Mouse (Mus musculus) left cerebral cortex, adult 2 months (tissue): ENCODE data around the gene Ptar1. TPM values are rescaled to one million over a fixed set of nuclear protein-coding genes. Genes with fewer than 3 reads are reported as not detected.

ENCODE experiments used
- DNase-seq, 2 experiments: peaks; one replicate each; pipeline ENCODE4 v3.0.0; 2021 to 2022; ENCODE audit warnings: low spot score in 2 of 2, mixed read lengths in 1 of 2; ENCODE audit errors: extremely low spot score in 1 of 2
- H3K27ac ChIP-seq: fragments of 200-600 bp; 2 replicates; pipeline ENCODE4 v1.8.1; 2022
- H3K4me3 ChIP-seq: fragments of 200-600 bp; 2 replicates; pipeline ENCODE4 v1.8.1; 2022
- CTCF ChIP-seq: fragments of 200-600 bp; IDR thresholded peaks from 2 replicates; pipeline ENCODE4 v1.8.1; 2022; ENCODE audit warnings: antibody characterized with exemption, mild to moderate bottlenecking, moderate library complexity
- intact Hi-C: fragments of 180-260 bp; cut with DNase I; formaldehyde crosslinking; loops from one replicate; pipeline ENCODE4 v1.15.1; 2025
- total RNA-seq, 2 experiments: library from RNA; stranded (reverse); gene quantifications; 2 replicates each; pipeline ENCODE4 v1.2.3; 2021

The Ptar1 gene
- total RNA-seq, 2 experiments from 2014 or later: 37.0 to 40.9 TPM

DNA sequence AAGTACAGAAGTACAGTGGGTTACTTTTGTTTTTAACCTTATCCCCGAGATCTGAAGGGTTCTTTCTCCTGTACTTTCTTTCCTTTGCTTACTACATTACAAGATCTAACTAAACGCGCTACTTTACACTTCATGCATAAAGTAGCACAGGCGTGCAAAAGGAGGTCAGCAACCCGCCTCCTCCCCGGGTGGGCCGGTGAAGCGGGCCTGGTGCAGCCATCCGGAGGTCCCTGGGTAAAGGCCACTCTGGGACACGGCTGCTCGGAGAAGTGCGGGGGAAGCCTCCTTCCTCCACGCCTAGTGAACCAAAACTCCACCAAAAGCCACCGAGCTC lies 300 bp upstream of the Ptar1 start:
- Histone ChIP-seq H3K27ac (peak overlapping the region; percentile 96), H3K4me3 (peak overlapping the region; percentile 91)
- intact Hi-C loops: loop anchor here (1.0 to 2.0 kb wide), 2 partner anchors 71 to 110 kb away; partner anchors contain the start of gene Apba1
- no peak for TF ChIP-seq CTCF
- no peak for DNase-seq

DNA sequence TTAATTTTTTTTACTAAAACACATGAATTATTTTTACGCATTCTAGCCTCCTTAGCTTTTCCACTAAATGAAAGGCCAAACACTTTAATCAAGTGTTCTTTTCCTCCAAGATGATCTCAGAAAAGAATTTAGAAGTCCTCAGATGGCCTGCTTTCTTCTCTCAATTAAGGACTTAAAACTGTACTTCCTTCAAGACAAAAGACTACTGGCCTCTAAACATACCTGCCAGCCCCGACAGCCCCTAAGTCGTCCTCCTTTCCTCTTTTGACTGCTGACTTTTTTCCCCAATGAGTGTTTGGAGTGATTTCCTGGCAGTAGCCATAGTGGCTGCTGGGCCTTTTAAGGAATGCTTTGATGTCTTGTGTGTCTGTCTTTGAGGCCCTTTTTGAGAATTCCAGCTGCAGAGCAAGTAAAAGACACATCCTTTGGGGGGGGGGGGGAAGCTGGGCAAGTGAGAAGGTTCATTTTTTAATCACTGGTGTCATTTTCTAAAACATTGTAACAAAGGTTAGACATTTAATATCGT lies 1.3 kb downstream of the Ptar1 start:
- Histone ChIP-seq H3K4me3 (peak overlapping the region; percentile 91), H3K27ac (peak overlapping the region; percentile 96)
- no peak for DNase-seq
- intact Hi-C loops: no loop called here
- no peak for TF ChIP-seq CTCF

DNA sequence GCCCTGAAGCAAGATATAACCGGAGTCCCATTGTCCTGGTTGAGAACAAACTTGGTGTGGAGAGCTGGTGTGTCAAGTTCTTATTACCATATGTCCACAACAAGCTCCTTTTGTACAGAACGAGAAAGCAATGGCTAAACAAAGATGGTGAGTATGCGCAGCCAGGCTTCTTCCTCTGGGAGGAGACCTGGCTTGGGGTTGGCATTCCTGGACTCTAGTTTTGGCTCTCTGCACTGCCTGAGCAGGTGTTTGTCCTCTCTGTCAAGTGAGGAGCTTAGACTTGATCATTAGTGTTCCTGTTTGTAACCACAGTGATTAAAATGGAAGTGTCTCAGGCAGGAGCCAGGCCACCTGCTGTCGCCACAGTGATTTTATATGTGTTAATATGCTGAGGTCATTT lies 7.1 kb downstream of the Ptar1 start:
- H3K4me3 ChIP-seq: no peak overlapping the region
- intact Hi-C loops: no loop called here
- no peak for DNase-seq
- TF ChIP-seq CTCF: no peak
- H3K27ac ChIP-seq: no peak overlapping the region

DNA sequence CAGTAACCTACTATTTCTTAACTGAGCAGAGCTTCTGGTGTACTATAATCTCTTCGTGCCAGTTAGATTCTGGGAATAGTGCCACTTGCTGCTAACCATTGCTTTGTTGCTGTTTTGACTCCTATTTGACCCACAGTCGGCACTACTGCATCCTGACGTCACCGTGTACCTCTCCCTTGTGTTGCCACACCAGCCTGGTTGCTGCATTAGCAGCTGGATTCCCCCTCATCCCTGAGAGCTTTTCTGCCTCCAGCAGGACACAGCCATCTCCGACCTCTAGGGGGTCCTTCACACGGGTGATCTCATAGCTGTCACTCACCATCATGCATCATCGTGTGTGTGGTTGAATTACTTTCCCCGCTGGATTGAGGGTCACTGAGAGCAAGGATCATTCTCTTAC lies 10.6 kb downstream of the Ptar1 start:
- no peak for DNase-seq
- no peak; the same call in 1 of the 2 replicates for TF ChIP-seq CTCF
- intact Hi-C loops: no loop called here
- Histone ChIP-seq H3K4me3 (no peak overlapping the region), H3K27ac (no peak overlapping the region)

DNA sequence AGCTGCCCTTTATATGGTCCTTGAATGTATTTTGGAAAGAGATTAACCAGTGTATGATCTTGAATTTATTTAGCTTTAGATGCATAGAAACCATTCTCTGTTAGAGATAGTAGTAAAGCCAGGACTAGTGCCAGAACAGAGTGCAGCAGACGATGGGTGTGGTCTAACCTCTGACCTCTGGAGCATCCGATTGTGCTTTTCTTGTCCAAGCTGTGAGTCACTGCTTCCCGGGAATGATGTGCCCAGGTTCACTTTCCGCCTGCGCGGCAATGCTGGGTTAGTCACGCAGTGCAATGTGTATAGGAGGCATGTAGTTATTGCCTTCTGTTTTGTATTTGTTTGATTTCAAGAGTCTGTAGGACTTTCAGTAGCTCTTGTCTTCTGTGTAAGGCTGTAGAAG lies 11.1 kb downstream of the Ptar1 start:
- no peak for DNase-seq
- intact Hi-C loops: no loop called here
- TF ChIP-seq CTCF: no peak
- H3K4me3 ChIP-seq: no peak overlapping the region
- H3K27ac ChIP-seq: no peak overlapping the region

DNA sequence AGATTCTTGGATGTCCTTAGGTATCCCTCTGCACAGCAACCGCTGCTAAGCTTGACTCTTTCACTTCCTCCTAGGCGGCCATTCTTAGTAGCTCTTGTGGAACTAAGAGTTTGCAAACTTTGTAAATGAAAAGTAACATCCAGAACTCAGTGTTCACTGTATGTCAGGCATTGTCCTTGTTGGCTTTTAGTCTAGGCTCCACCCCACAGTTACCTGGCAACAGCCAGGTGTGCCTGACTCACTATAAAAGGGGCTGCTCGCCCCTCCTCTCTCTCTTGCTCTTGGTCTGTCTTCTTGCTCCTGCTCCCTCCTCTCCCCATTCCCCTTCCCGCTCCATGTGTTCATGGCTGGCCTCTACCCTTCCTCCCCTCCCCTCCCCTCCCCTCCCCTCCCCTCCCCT lies 11.9 kb downstream of the Ptar1 start:
- Histone ChIP-seq H3K4me3 (no peak overlapping the region), H3K27ac (no peak overlapping the region)
- DNase-seq: no peak
- no peak for TF ChIP-seq CTCF
- intact Hi-C loops: no loop called here

DNA sequence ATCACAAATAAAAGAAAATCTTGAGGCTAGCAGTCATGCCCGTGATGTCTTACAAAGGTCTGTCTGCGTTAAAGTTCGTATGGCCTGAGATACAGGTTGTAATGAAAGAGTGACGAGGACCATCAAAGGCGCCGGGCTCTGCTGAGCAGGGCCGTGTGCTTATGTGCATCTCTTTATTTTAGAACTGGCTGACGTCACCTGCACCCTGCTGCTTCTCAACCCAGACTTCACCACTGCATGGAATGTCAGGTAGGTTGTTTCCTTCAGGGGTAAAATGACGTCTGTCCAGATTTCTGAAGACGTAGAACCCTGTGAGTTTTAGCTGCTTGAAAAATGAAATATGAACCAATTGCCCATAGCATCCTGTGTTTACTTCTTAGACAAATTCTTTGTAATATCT lies 15.7 kb downstream of the Ptar1 start:
- Histone ChIP-seq H3K27ac (no peak overlapping the region), H3K4me3 (no peak overlapping the region)
- no peak for TF ChIP-seq CTCF
- intact Hi-C loops: no loop called here
- no peak for DNase-seq

DNA sequence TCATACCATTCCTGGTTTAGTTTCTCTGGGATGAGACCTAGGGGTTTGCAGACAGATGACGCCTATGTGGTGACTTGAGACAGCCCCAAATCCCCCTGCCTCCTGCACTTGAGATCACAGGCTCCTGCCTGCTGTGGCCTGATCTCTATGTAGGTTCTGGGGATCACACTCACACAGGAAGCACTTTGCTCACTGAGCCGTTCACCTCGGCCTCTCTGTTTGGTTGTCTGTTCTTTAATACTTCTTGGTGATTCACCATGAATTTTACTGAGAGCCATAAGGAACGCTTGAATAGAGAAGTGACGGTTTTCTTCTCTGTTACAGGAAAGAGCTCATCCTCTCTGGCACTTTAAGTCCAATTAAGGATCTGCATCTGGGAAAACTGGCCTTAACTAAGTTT lies 18.2 kb downstream of the Ptar1 start:
- Histone ChIP-seq H3K4me3 (no peak overlapping the region), H3K27ac (no peak overlapping the region)
- TF ChIP-seq CTCF: no peak
- intact Hi-C loops: no loop called here
- DNase-seq: no peak

DNA sequence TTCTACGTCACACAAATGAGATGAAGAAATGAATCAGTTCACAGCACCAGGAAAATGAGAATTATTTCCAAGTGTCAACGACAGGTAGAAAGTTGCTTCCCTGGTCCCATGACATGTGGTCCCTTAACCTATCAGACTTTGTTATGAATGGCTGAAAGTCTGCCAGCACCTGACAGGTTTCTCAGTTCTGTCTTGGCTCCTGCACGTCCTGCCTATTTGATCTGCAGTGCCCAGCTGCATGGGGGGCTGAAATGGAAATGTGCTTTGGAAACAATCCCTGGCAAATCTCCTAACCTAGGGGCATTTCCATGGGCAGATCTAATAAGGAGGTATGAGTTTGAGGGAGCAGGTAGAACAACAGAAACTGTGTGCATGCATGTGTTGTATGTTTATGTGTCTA lies 59.3 kb downstream of the Ptar1 start:
- no peak overlapping the region for H3K27ac ChIP-seq
- no peak overlapping the region for H3K4me3 ChIP-seq
- DNase-seq: no peak
- TF ChIP-seq CTCF: no peak
- intact Hi-C loops: no loop called here

DNA sequence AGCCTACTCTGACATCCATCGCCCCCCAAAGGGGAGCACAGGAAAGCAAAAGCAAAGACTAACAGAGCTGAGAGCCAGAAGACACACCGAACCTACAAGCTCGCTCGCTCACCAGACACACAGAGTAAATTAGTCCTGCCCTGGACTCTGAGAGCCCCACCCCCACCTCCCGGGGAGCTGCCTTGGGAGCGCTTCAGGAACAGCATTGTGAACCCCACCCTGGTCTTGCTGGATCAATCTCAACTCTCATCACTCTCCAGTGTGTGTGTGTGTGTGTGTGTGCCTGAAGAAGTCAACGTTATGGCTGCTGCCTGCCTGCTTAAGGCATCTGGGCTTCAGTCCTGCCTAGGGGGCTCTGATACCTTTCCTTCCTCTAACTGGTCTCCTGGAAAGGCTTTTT lies 69.8 kb downstream of the Ptar1 start:
- Histone ChIP-seq H3K4me3 (no peak overlapping the region), H3K27ac (no peak overlapping the region)
- no peak for DNase-seq
- no peak for TF ChIP-seq CTCF
- intact Hi-C loops: loop anchor here (5.0 to 10.0 kb wide), 3 partner anchors 215 to 462 kb away; no protein-coding TSS in a partner anchor

DNA sequence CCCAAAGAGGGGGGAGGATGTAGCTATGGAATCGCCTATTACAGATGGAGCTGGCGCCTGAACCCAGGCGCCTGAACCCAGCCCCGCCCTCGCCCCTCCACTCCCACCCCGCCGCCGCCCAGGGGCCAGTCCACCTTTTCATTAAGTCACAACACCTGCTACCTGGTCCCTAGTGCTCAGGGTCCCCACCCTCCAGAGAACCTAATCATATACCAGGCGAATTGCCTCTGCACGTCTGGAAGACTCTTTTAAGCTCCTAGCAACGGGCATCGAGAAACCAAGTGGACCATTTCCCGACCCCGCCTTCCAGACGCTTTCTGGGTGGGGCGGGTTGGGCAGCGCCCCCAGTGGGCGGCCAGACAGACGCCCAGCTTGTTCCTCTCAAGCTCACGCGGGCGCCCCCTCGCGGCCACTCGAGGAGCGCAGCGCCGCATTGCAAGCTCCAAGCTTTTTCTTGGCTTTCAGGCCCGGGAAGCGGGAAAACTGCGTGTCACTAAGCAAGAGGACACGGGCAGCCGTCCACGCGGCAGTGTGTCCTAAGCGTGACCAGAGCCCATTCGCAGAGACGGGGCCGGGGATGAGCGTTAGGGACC lies 70.8 kb downstream of the Ptar1 start:
- peak; percentile 100 for TF ChIP-seq CTCF
- intact Hi-C loops: loop anchor here (1.0 to 10.0 kb wide), 6 partner anchors 71 to 463 kb away; partner anchors contain the start of gene Ptar1

DNA sequence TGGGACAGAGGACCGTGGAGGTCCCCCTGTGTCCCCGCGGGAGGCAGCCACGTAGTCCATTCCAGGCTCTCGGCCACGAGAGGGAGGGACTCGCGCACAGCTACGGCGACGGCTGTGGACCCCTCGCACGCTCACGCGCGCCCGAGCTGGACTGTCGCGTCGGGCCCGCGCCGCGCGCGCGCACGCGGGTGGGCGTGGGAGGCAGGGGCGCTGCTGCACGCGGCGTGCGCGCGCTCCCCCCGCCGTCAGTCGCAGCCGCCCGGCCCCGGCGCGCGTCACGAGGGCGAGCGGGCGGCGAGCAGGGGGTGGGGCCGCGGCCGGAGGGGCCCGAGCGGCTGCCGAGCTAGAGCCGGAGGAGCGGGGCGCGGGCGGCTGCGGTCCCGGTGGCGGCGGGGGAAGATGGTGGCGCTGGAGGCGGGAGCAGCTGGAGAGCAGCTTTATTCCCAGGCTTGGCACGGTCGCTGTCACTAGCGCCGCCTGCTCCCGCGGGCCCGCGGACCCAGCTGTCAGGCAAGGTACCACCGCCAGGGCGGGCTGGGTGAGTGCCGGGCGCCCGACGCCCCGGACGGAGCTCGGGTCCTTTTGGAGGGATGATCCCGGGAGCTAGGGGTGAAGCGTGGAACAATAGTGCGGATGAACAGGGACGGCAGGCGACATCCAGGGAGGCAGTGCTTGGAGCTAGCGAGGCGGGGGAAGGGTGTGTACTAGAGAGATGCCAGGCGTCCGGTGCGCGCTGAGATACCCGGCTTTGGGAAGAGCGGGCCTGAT lies 71.5 kb downstream of the Ptar1 start, which contains the start of gene Apba1:
TSS of gene Apba1 (plus strand) at position 334 of the 768 bp plus-strand sequence.
- intact Hi-C loops: loop anchor here (1.0 to 10.0 kb wide), 6 partner anchors 71 to 464 kb away; partner anchors contain the start of gene Ptar1
- TF ChIP-seq CTCF: peak; percentile 34
- peak; percentile 83 to 87 for DNase-seq
- Histone ChIP-seq H3K27ac (peak within 1 kb of the TSS; percentile 99), H3K4me3 (peak within 1 kb of the TSS; percentile 83)

More for the DNA sequence above, 70.8 kb downstream of the Ptar1 start:
- H3K4me3 ChIP-seq: peak overlapping the region; percentile 83
- DNase-seq: peak; percentile 92 to 96
- H3K27ac ChIP-seq: peak overlapping the region; percentile 99
